24 mouse cellular contexts compared by ENCODE assay signal in genomic region chr7:37093721-37094120, GRCm38 (mm10).
"Had no signal": no experiment of that assay in that cellular context is flagged by ENCODE, and none has a peak within 500 bp of the region (broad histone marks: within the 10 kb centered on the region; RNA-seq: fewer than 3 reads in every experiment).

No protein-coding gene starts in this region.

- H3K4me3 ChIP-seq: heart, adult 2 months; heart, embryonic 13.5 days; heart, embryonic 15.5 days; kidney, embryonic 15.5 days; limb, embryonic 13.5 days; limb, embryonic 15.5 days had no signal

- H3K9ac ChIP-seq: heart, embryonic 13.5 days; heart, embryonic 15.5 days; hindbrain, embryonic 14.5 days; kidney, embryonic 15.5 days; limb, embryonic 13.5 days; limb, embryonic 15.5 days; liver, embryonic 14.5 days had no signal

- H3K4me1 ChIP-seq: heart, embryonic 15.5 days; kidney, embryonic 15.5 days; limb, embryonic 13.5 days; limb, embryonic 15.5 days had no signal

- H3K4me2 ChIP-seq: heart, embryonic 11.5 days; heart, embryonic 13.5 days; heart, embryonic 15.5 days; hindbrain, embryonic 14.5 days; kidney, embryonic 15.5 days; limb, embryonic 13.5 days; limb, embryonic 15.5 days had no signal

- H3K36me3 ChIP-seq: heart, embryonic 13.5 days; heart, embryonic 15.5 days; kidney, embryonic 15.5 days; limb, embryonic 13.5 days; limb, embryonic 15.5 days had no signal

- H3K9me3 ChIP-seq: heart, embryonic 13.5 days; heart, embryonic 15.5 days; kidney, embryonic 15.5 days; limb, embryonic 13.5 days; limb, embryonic 15.5 days had no signal

- H3K27ac ChIP-seq: heart, adult 2 months; heart, embryonic 13.5 days; heart, embryonic 15.5 days; hindbrain, embryonic 14.5 days; kidney, embryonic 15.5 days; kidney, postnatal 0 days; limb, embryonic 13.5 days; liver, embryonic 14.5 days had no signal

- DNase-seq: gastrocnemius, postnatal 14 days; gastrocnemius, postnatal 36 days; heart, adult 11 months; heart, adult 2 months; heart, postnatal 14 days; heart, postnatal 36 days; kidney, adult 11 months; kidney, adult 2 months; kidney, adult 9 months; kidney, postnatal 14 days; kidney, postnatal 36 days; layer of hippocampus, adult 9-11 months; layer of hippocampus, postnatal 36 days had no signal

- H3K27me3 ChIP-seq: heart, embryonic 15.5 days; kidney, embryonic 15.5 days; limb, embryonic 13.5 days; limb, embryonic 15.5 days had no signal

- ATAC-seq: hindbrain, embryonic 16.5 days; intestine, embryonic 16.5 days had no signal
